Mouse (Mus musculus) lung, embryonic 16.5 days (tissue): ENCODE measurements around the gene Gm9732. TPM values are rescaled to one million over a fixed set of nuclear protein-coding genes. Genes with fewer than 3 reads are reported as not detected.
"Not testable (repeated sequence)": the region's sequence is repeated elsewhere in the genome, so short reads cannot be mapped to it uniquely, and the experiment has no call there.

Experiments used
- ATAC-seq: fragments of 200-750 bp; cut with Nextera tagmentation; 2 replicates; pipeline ENCODE4 v1.8.0; 2017; ENCODE audit warnings: low read depth, mild to moderate bottlenecking, moderate library complexity
- H3K27ac ChIP-seq: fragments of 300-500 bp; sonication (generic); 2 replicates; pipeline ENCODE4 v1.5.1; 2014; ENCODE audit warnings: mild to moderate bottlenecking, control low read depth, low read length
- H3K27me3 ChIP-seq: fragments of 300-500 bp; sonication (generic); 2 replicates; pipeline ENCODE4 v1.6.1; 2014; ENCODE audit warnings: low read depth, low read length, mixed read lengths; ENCODE audit not compliant: control insufficient read depth, insufficient read depth
- H3K36me3 ChIP-seq: fragments of 300-500 bp; sonication (generic); 2 replicates; pipeline ENCODE4 v1.6.1; 2014; ENCODE audit warnings: low read length; ENCODE audit not compliant: control insufficient read depth, insufficient read depth
- H3K4me1 ChIP-seq: fragments of 300-500 bp; sonication (generic); replicated peaks from 2 replicates; pipeline ENCODE4 v1.6.1; 2014; ENCODE audit warnings: low read length, mixed read lengths; ENCODE audit not compliant: control insufficient read depth, insufficient read depth
- H3K4me2 ChIP-seq: fragments of 300-500 bp; sonication (generic); 2 replicates; pipeline ENCODE4 v1.6.1; 2014; ENCODE audit warnings: low read depth, low read length, control low read depth
- H3K4me3 ChIP-seq: fragments of 300-500 bp; sonication (generic); 2 replicates; pipeline ENCODE4 v1.5.1; 2014; ENCODE audit warnings: mild to moderate bottlenecking, low read length, control low read depth
- H3K9ac ChIP-seq: fragments of 300-500 bp; sonication (generic); 2 replicates; pipeline ENCODE4 v1.6.1; 2014; ENCODE audit warnings: low read length, control low read depth
- H3K9me3 ChIP-seq: fragments of 300-500 bp; sonication (generic); 2 replicates; pipeline ENCODE4 v1.6.1; 2016; ENCODE audit warnings: low read length; ENCODE audit not compliant: control insufficient read depth
- WGBS: fragments of 180-500 bp; shearing (Covaris S2); extraction: QIAGEN DNeasy Blood & Tissue Kit; methylation state at CpG from one replicate; pipeline ENCODE4 v1.1.7; 2014; 5-methylcytosine and 5-hydroxymethylcytosine counted together
- polyA plus RNA-seq: library from polyadenylated mRNA; unstranded; fragments of >200 nt; fragmentation: Nextera tagmentation; extraction: Ambion mirVana; gene quantifications from 2 replicates; pipeline ENCODE4 v1.2.1, GENCODE M21; 2015

Gene Gm9732
- not detected in 2 replicates for polyA plus RNA-seq

DNA sequence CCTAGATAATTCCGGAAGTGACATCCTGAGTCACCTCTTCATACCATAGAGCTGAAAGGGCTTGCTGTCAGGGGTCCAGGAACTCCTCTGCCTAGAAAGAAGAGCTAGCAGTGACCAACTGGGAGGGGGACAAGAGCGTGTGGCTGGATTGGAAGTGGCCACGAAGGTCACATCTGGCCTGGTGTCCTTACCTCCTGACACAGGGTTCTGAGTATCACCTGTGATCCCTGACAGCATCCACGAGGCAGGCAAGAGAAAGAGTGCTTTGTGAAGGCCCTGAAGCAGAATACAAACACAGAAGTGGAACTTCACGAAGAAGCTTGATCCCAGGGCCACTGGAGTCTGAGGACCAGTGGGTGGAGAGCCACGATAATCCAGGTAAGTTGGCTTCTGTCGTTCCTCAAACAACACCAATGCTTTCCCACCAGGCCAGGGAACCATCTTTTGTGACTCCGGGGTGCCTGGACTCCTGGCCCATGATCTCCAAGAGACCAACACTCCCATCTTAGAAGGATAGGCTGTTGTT lies at the start of gene Gm9732:
TSS of gene Gm9732 (plus strand) at position 51 of the 526 bp plus-strand sequence.
- not testable (repeated sequence) for H3K36me3 ChIP-seq

GRCm38 (mm10) chr14:43235204-43235603 lies 39.6 kb upstream of the Gm9732 start, which contains the start of gene Gm8122:
Gene Gm8122, minus strand, starts transcription at chr14:43235304.
- H3K27me3 ChIP-seq, H3K4me1 ChIP-seq, H3K9ac ChIP-seq, H3K4me3 ChIP-seq, H3K36me3 ChIP-seq, H3K9me3 ChIP-seq, H3K4me2 ChIP-seq, H3K27ac ChIP-seq, ATAC-seq: not testable (repeated sequence)
- WGBS = 78% methylated on average over 3 of the region's 4 CpGs

More for the DNA sequence above, at the start of gene Gm9732:
- WGBS = 70% methylated on average over 8 of the region's 8 CpGs
- not testable (repeated sequence) for H3K27me3 ChIP-seq, ATAC-seq, H3K27ac ChIP-seq, H3K4me2 ChIP-seq, H3K4me1 ChIP-seq, H3K9me3 ChIP-seq, H3K4me3 ChIP-seq, H3K9ac ChIP-seq

GRCm38 (mm10) chr14:43237769-43238168 lies 37.1 kb upstream of the Gm9732 start:
- H3K9ac ChIP-seq, H3K4me2 ChIP-seq, H3K27me3 ChIP-seq, ATAC-seq, H3K9me3 ChIP-seq, H3K4me3 ChIP-seq, H3K36me3 ChIP-seq, H3K27ac ChIP-seq, H3K4me1 ChIP-seq: not testable (repeated sequence)

- 17% methylated on average over 10 of the region's 12 CpGs for WGBS
- not testable (repeated sequence) for H3K4me1 ChIP-seq, H3K9ac ChIP-seq, H3K36me3 ChIP-seq, H3K4me3 ChIP-seq, H3K4me2 ChIP-seq, ATAC-seq, H3K27ac ChIP-seq, H3K9me3 ChIP-seq, H3K27me3 ChIP-seq
These were observed 25.1 kb upstream of the Gm9732 start for GRCm38 (mm10) chr14:43249611-43250170.

DNA sequence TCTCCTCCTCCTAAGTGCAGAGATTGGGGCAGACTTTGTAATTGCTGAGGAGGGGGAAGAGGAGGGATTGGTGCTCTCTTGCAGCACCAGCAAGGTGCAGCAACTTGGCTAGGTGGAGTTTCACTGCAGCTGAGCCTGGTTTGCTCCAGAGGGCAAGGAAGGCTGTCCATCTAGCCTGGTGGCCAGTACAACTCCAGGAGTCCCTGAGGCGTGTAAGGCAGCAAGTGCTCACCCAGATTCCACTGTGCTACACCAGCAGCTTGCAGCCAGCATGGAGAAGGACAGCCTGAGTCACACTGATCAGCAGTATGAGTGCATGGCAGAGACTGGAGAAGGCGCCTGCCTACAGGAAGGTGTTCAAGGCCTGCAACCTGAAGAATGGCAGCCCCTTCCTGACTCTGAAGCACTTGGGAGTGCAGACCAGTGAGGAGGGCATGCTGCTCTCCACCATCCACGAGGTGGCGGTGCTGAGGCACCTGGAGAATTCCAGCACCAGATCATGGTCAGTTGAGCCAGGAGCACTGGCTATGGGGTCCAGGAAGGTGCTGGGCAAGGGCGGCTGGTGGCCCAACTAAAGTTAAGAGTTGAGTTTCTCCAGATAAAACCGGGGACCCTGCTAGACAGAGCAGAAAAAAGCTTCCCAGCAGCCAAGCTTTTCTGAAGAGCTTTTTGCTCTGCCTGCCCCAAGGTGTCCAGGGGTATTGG lies 24.1 kb upstream of the Gm9732 start:
- H3K4me2 ChIP-seq, H3K4me3 ChIP-seq, H3K9me3 ChIP-seq, ATAC-seq, H3K36me3 ChIP-seq, H3K27ac ChIP-seq, H3K27me3 ChIP-seq, H3K9ac ChIP-seq, H3K4me1 ChIP-seq: not testable (repeated sequence)
- WGBS = 19% methylated on average over 5 of the region's 6 CpGs

- H3K36me3 ChIP-seq, H3K4me2 ChIP-seq, ATAC-seq, H3K27me3 ChIP-seq, H3K9me3 ChIP-seq, H3K9ac ChIP-seq, H3K4me3 ChIP-seq, H3K4me1 ChIP-seq, H3K27ac ChIP-seq: not testable (repeated sequence)
- WGBS = 73% methylated on average over 1 of the region's 1 CpGs
These were observed 18.3 kb upstream of the Gm9732 start for GRCm38 (mm10) chr14:43256511-43256910.

DNA sequence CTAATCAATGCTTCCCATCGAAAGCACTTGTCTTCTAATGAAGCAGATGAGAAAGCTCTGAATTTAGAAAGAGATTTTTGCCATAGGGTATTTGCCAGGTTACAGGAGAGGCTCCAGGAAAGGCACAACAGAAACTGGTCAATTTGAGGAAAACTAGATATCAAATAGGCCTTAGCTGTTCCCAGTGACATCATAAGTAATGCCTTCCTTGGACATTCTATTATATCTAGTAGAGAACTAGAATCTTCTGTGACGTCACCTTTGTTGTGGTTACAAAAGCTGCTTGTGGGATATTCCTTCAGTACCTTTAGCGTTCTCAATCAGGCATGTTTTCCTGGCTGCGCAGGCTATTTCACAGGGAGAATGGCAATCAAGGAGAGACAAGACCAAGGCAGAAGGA lies 16.5 kb upstream of the Gm9732 start, which contains the start of gene Gm8126:
TSS of gene Gm8126 (plus strand) at position 301 of the 400 bp plus-strand sequence.
- WGBS = 87% methylated on average over 2 of the region's 4 CpGs
- not testable (repeated sequence) for ATAC-seq, H3K27me3 ChIP-seq

GRCm38 (mm10) chr14:43263421-43263820 lies 11.4 kb upstream of the Gm9732 start:
- not testable (repeated sequence) for H3K4me1 ChIP-seq, H3K4me2 ChIP-seq, H3K27me3 ChIP-seq, H3K36me3 ChIP-seq, H3K9me3 ChIP-seq, ATAC-seq, H3K27ac ChIP-seq, H3K9ac ChIP-seq, H3K4me3 ChIP-seq
- WGBS = 88% methylated on average over 3 of the region's 3 CpGs

More for the DNA sequence above, 16.5 kb upstream of the Gm9732 start, which contains the start of gene Gm8126:
- not testable (repeated sequence) for H3K9ac ChIP-seq, H3K4me1 ChIP-seq, H3K36me3 ChIP-seq, H3K27ac ChIP-seq, H3K4me3 ChIP-seq, H3K4me2 ChIP-seq, H3K9me3 ChIP-seq

DNA sequence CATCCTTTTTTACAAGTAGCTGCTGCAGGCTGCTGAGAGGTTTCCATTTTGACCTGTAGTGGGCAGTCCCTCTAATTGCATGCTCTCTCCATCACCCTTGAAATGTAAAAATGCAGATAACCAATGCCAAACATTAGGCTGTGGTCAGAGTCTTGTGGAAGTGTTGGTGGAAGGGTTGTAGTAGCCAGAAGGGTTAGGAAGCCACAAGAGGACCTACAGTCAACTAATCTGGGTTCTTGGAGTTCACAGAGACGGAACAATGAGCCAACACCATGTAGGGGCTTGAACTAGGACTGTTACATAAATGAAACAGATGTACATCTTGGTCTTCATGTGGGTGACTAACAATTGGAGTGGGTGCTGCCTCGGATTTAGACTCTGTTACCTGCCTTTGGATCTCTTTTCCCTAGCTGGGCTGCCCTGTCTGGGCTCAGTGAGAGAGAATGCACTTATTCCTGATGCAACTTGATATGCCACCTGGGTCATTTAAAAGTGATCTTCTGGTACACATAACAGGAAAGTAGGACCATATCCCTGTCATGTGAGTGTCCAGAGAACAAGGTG lies 6.2 kb upstream of the Gm9732 start:
- H3K4me2 ChIP-seq, H3K4me1 ChIP-seq, H3K27me3 ChIP-seq, H3K9ac ChIP-seq, H3K9me3 ChIP-seq, H3K27ac ChIP-seq, H3K4me3 ChIP-seq, H3K36me3 ChIP-seq, ATAC-seq: not testable (repeated sequence)
- 35% methylated on average over 2 of the region's 2 CpGs for WGBS
